Mouse (Mus musculus): Measurements from ENCODE around the gene Mphosph9. TPM values are rescaled to one million over a fixed set of nuclear protein-coding genes. Genes with fewer than 3 reads are reported as not detected.

Gene Mphosph9
- polyA plus RNA-seq (2012; fragmentation: generic; extraction: Trizol): 2.4 TPM

- Histone ChIP-seq H3K4me2 (ENCODE audit: low read depth) (peak within 1 kb of the TSS; percentile 99), H3K36me3 (ENCODE audit: control insufficient read depth, insufficient read depth) (no peaks in the 10 kb centered on the region), H3K27me3 (ENCODE audit: control insufficient read depth, insufficient read depth, insufficient read length) (no peaks in the 10 kb centered on the region), H3K79me2 (ENCODE audit: control insufficient read depth, insufficient read depth) (peaks cover 18% of the 10 kb centered on the region), H3ac (ENCODE audit: control insufficient read depth, insufficient read length) (peak within 1 kb of the TSS; percentile 62), H3K4me3 (peak within 1 kb of the TSS; percentile 85)
- TF ChIP-seq TCF3 (IDR thresholded peaks at IDR 0.05; ENCODE audit: insufficient read length, low read depth): no peak
- TF ChIP-seq POLR2AphosphoS2 (IDR thresholded peaks at IDR 0.05; ENCODE audit: insufficient read length, low read depth): peak; percentile 99
- TF ChIP-seq SRF (IDR thresholded peaks at IDR 0.05; ENCODE audit: control insufficient read depth, insufficient read length, low read depth): peak; percentile 93
- no peak for TF ChIP-seq MAX (IDR thresholded peaks at IDR 0.05; ENCODE audit: low read depth)
- TF ChIP-seq E2F4 (IDR thresholded peaks at IDR 0.05; ENCODE audit: insufficient read depth): peak; percentile 49
- peak; percentile 98 for TF ChIP-seq POLR2A (IDR thresholded peaks at IDR 0.05; ENCODE audit: insufficient read length, low read depth)
- TF ChIP-seq MYOG (IDR thresholded peaks at IDR 0.05; ENCODE audit: control insufficient read depth in 1 of 3, insufficient read depth in 1 of 3, insufficient read length in 2 of 3, low read depth in 2 of 3): no peak
Measured at GRCm38 (mm10) chr5:124327510-124328364, at the start of gene Mphosph9, which contains the start of gene 2810006K23Rik. Gene Mphosph9 (minus strand): TSS chr5:124327972. Gene 2810006K23Rik (plus strand): TSS chr5:124328089.

- Histone ChIP-seq H3K27me3 (ENCODE audit: control insufficient read depth, insufficient read depth, insufficient read length) (no peaks in the 10 kb centered on the region), H3K4me3 (no peak overlapping the region), H3ac (ENCODE audit: control insufficient read depth, insufficient read length) (no peak overlapping the region), H3K79me2 (ENCODE audit: control insufficient read depth, insufficient read depth) (no peaks in the 10 kb centered on the region), H3K36me3 (ENCODE audit: control insufficient read depth, insufficient read depth) (peaks cover 59% of the 10 kb centered on the region), H3K4me2 (ENCODE audit: low read depth) (no peak overlapping the region)
- TF ChIP-seq MYOG (IDR thresholded peaks at IDR 0.05; ENCODE audit: control insufficient read depth in 1 of 3, insufficient read depth in 1 of 3, insufficient read length in 2 of 3, low read depth in 2 of 3) (no peak), TCF3 (IDR thresholded peaks at IDR 0.05; ENCODE audit: insufficient read length, low read depth) (no peak), CEBPB (IDR thresholded peaks at IDR 0.05; ENCODE audit: insufficient read depth, poor library complexity, severe bottlenecking) (no peak), MYOD1 (IDR thresholded peaks at IDR 0.05; ENCODE audit: control insufficient read depth in 1 of 3, insufficient read length in 2 of 3, low read depth in 2 of 3) (no peak), USF1 (IDR thresholded peaks at IDR 0.05; ENCODE audit: low read depth) (no peak), MAX (IDR thresholded peaks at IDR 0.05; ENCODE audit: low read depth) (no peak), POLR2AphosphoS2 (IDR thresholded peaks at IDR 0.05; ENCODE audit: insufficient read length, low read depth) (no peak), E2F4 (IDR thresholded peaks at IDR 0.05; ENCODE audit: insufficient read depth) (no peak), TCF12 (IDR thresholded peaks at IDR 0.05; ENCODE audit: insufficient read depth, poor library complexity, severe bottlenecking) (no peak), SRF (IDR thresholded peaks at IDR 0.05; ENCODE audit: control insufficient read depth, insufficient read length, low read depth) (no peak), REST (IDR thresholded peaks at IDR 0.05; ENCODE audit: insufficient read depth, insufficient read length) (no peak), POLR2A (IDR thresholded peaks at IDR 0.05; ENCODE audit: insufficient read length, low read depth) (no peak)
Measured at GRCm38 (mm10) chr5:124377149-124377548, 49.4 kb upstream of the Mphosph9 start.

- Histone ChIP-seq H3K4me2 (ENCODE audit: low read depth) (no peak overlapping the region), H3K4me3 (no peak overlapping the region), H3K27me3 (ENCODE audit: control insufficient read depth, insufficient read depth, insufficient read length) (no peaks in the 10 kb centered on the region), H3K36me3 (ENCODE audit: control insufficient read depth, insufficient read depth) (peaks cover 55% of the 10 kb centered on the region), H3K79me2 (ENCODE audit: control insufficient read depth, insufficient read depth) (no peaks in the 10 kb centered on the region), H3ac (ENCODE audit: control insufficient read depth, insufficient read length) (no peak overlapping the region)
- TF ChIP-seq TCF12 (IDR thresholded peaks at IDR 0.05; ENCODE audit: insufficient read depth, poor library complexity, severe bottlenecking): no peak
- TF ChIP-seq USF1 (IDR thresholded peaks at IDR 0.05; ENCODE audit: low read depth): no peak
- TF ChIP-seq POLR2AphosphoS2 (IDR thresholded peaks at IDR 0.05; ENCODE audit: insufficient read length, low read depth): no peak
- TF ChIP-seq POLR2A (IDR thresholded peaks at IDR 0.05; ENCODE audit: insufficient read length, low read depth): no peak
- no peak for TF ChIP-seq SRF (IDR thresholded peaks at IDR 0.05; ENCODE audit: control insufficient read depth, insufficient read length, low read depth)
- TF ChIP-seq REST (IDR thresholded peaks at IDR 0.05; ENCODE audit: insufficient read depth, insufficient read length): no peak
- TF ChIP-seq MAX (IDR thresholded peaks at IDR 0.05; ENCODE audit: low read depth): no peak
- TF ChIP-seq CEBPB (IDR thresholded peaks at IDR 0.05; ENCODE audit: insufficient read depth, poor library complexity, severe bottlenecking): no peak
- TF ChIP-seq TCF3 (IDR thresholded peaks at IDR 0.05; ENCODE audit: insufficient read length, low read depth): no peak
- no peak for TF ChIP-seq MYOG (IDR thresholded peaks at IDR 0.05; ENCODE audit: control insufficient read depth in 1 of 3, insufficient read depth in 1 of 3, insufficient read length in 2 of 3, low read depth in 2 of 3)
- no peak for TF ChIP-seq E2F4 (IDR thresholded peaks at IDR 0.05; ENCODE audit: insufficient read depth)
- no peak for TF ChIP-seq MYOD1 (IDR thresholded peaks at IDR 0.05; ENCODE audit: control insufficient read depth in 1 of 3, insufficient read length in 2 of 3, low read depth in 2 of 3)
Measured at GRCm38 (mm10) chr5:124376401-124376800, 48.6 kb upstream of the Mphosph9 start.

- H3K27me3 ChIP-seq (ENCODE audit: control insufficient read depth, insufficient read depth, insufficient read length): no peaks in the 10 kb centered on the region
- no peak for TF ChIP-seq POLR2AphosphoS2 (IDR thresholded peaks at IDR 0.05; ENCODE audit: insufficient read length, low read depth)
- no peak for TF ChIP-seq MAX (IDR thresholded peaks at IDR 0.05; ENCODE audit: low read depth)
- TF ChIP-seq TCF3 (IDR thresholded peaks at IDR 0.05; ENCODE audit: insufficient read length, low read depth): no peak
- TF ChIP-seq MYOD1 (IDR thresholded peaks at IDR 0.05; ENCODE audit: control insufficient read depth in 1 of 3, insufficient read length in 2 of 3, low read depth in 2 of 3): no peak
- TF ChIP-seq SRF (IDR thresholded peaks at IDR 0.05; ENCODE audit: control insufficient read depth, insufficient read length, low read depth): no peak
- TF ChIP-seq USF1 (IDR thresholded peaks at IDR 0.05; ENCODE audit: low read depth): no peak
- TF ChIP-seq POLR2A (IDR thresholded peaks at IDR 0.05; ENCODE audit: insufficient read length, low read depth): no peak
- no peak for TF ChIP-seq CEBPB (IDR thresholded peaks at IDR 0.05; ENCODE audit: insufficient read depth, poor library complexity, severe bottlenecking)
- no peak for TF ChIP-seq MYOG (IDR thresholded peaks at IDR 0.05; ENCODE audit: control insufficient read depth in 1 of 3, insufficient read depth in 1 of 3, insufficient read length in 2 of 3, low read depth in 2 of 3)
- no peak for TF ChIP-seq TCF12 (IDR thresholded peaks at IDR 0.05; ENCODE audit: insufficient read depth, poor library complexity, severe bottlenecking)
- TF ChIP-seq E2F4 (IDR thresholded peaks at IDR 0.05; ENCODE audit: insufficient read depth): no peak
- TF ChIP-seq REST (IDR thresholded peaks at IDR 0.05; ENCODE audit: insufficient read depth, insufficient read length): no peak
- H3K36me3 ChIP-seq (ENCODE audit: control insufficient read depth, insufficient read depth): peaks cover 50% of the 10 kb centered on the region
- no peak overlapping the region for H3K4me3 ChIP-seq
- no peak overlapping the region for H3K4me2 ChIP-seq (ENCODE audit: low read depth)
- H3ac ChIP-seq (ENCODE audit: control insufficient read depth, insufficient read length): no peak overlapping the region
- no peaks in the 10 kb centered on the region for H3K79me2 ChIP-seq (ENCODE audit: control insufficient read depth, insufficient read depth)
Measured at GRCm38 (mm10) chr5:124374298-124374697, 46.5 kb upstream of the Mphosph9 start.
